Mouse (Mus musculus): ENCODE data around the gene Bicra.

- TF ChIP-seq POLR2A (IDR thresholded peaks at IDR 0.05; ENCODE audit: borderline replicate concordance, extremely low read depth, low read depth, low read length) (peak; percentile 97), CTCF (IDR thresholded peaks at IDR 0.05; ENCODE audit: insufficient read depth, low read length) (peak; percentile 71)
These were observed 80.4 kb downstream of the Bicra start, which contains the start of gene Ehd2 for GRCm38 (mm10) chr7:15967312-15967711.

Measured in lung, adult 2 months (tissue).